Mouse (Mus musculus) neural tube, embryonic 10.5 days (tissue): ENCODE results near the gene Gm21822.
"Not testable (repeated sequence)": the region's sequence is repeated elsewhere in the genome, so short reads cannot be mapped to it uniquely, and the experiment has no call there.

ENCODE experiments used
- DNase-seq: peaks from one replicate; pipeline ENCODE4 v3.0.0-alpha.2; 2017; ENCODE audit warnings: low spot score; ENCODE audit errors: extremely low spot score

The Gm21822 gene

GRCm38 (mm10) chrY:18654182-18654581, at the start of gene Gm21822:
Gene Gm21822 (plus strand): TSS chrY:18654482.
- not testable (repeated sequence) for DNase-seq
